Mouse (Mus musculus) MEL (cell line): ENCODE results near the gene Lrrc32. TPM values are rescaled to one million over a fixed set of nuclear protein-coding genes. Genes with fewer than 3 reads are reported as not detected.

Experiments used
- DNase-seq: peaks from one replicate; pipeline ENCODE4 v3.0.0; 2011; ENCODE audit warnings: low read depth, low spot score
- H3K27ac ChIP-seq: 2 replicates; pipeline ENCODE4 v1.5.1; 2012; ENCODE audit warnings: low read depth, mild to moderate bottlenecking, control low read depth, low read length, moderate library complexity; ENCODE audit not compliant: control insufficient read depth
- H3K27me3 ChIP-seq, 2 experiments: fragments of 150-350 bp in 1 of 2; sonication (generic) in 1 of 2; 2 replicates each; pipeline ENCODE4 v1.6.1; 2012; ENCODE audit warnings: low read length in 2 of 2, mild to moderate bottlenecking in 2 of 2, improper control_type of control experiment in 1 of 2, moderate library complexity in 1 of 2; ENCODE audit not compliant: insufficient read depth in 2 of 2, control insufficient read depth in 1 of 2
- H3K36me3 ChIP-seq, 2 experiments: 2 replicates each; pipeline ENCODE4 v1.6.1; 2012 to 2014; ENCODE audit warnings: low read length in 2 of 2, improper control_type of control experiment in 1 of 2, inconsistent platforms in 1 of 2, mild to moderate bottlenecking in 1 of 2; ENCODE audit not compliant: insufficient read depth in 2 of 2, control insufficient read depth in 1 of 2
- H3K4me1 ChIP-seq, 2 experiments: fragments of 150-350 bp in 1 of 2; sonication (generic) in 1 of 2; 2 replicates each; pipeline ENCODE4 v1.6.1; 2012; ENCODE audit warnings: low read length in 2 of 2, improper control_type of control experiment in 1 of 2, mild to moderate bottlenecking in 1 of 2; ENCODE audit not compliant: insufficient read depth in 2 of 2, control insufficient read depth in 1 of 2
- H3K4me3 ChIP-seq, 2 experiments: fragments of 150-350 bp in 1 of 2; sonication (generic) in 1 of 2; 2 replicates each; pipeline ENCODE4 v1.5.1; 2012; ENCODE audit warnings: low read depth in 2 of 2, low read length in 2 of 2, mild to moderate bottlenecking in 2 of 2, moderate library complexity in 2 of 2, control low read depth in 1 of 2, improper control_type of control experiment in 1 of 2; ENCODE audit not compliant: control insufficient read depth in 1 of 2, insufficient read depth in 1 of 2
- H3K79me2 ChIP-seq: 2 replicates; pipeline ENCODE4 v1.6.1; 2012; ENCODE audit warnings: mild to moderate bottlenecking, low read length, moderate library complexity; ENCODE audit not compliant: control insufficient read depth, poor library complexity, insufficient read depth
- H3K9ac ChIP-seq: 2 replicates; pipeline ENCODE4 v1.6.1; 2012; ENCODE audit warnings: low read depth, mild to moderate bottlenecking, control low read depth, low read length, moderate library complexity; ENCODE audit not compliant: control insufficient read depth, poor library complexity, severe bottlenecking
- H3K9me3 ChIP-seq: fragments of 150-350 bp; sonication (generic); replicated peaks from 2 replicates; pipeline ENCODE4 v1.6.1; 2012; ENCODE audit warnings: mild to moderate bottlenecking, low read length, improper control_type of control experiment, moderate library complexity; ENCODE audit not compliant: insufficient read depth
- CHD2 ChIP-seq: IDR thresholded peaks from 2 replicates; pipeline ENCODE4 v1.6.1; 2011; ENCODE audit warnings: low read length, improper control_type of control experiment
- CTCF ChIP-seq, 3 experiments: IDR thresholded peaks in 2 of 3; conservative IDR thresholded peaks in 1 of 3; 2 replicates each; pipeline ENCODE4 v1.5.1; 2011 to 2012; ENCODE audit warnings: low read length in 3 of 3, low read depth in 2 of 3, mild to moderate bottlenecking in 2 of 3, improper control_type of control experiment in 1 of 3, inconsistent platforms in 1 of 3, mixed read lengths in 1 of 3, moderate library complexity in 1 of 3; ENCODE audit not compliant: control insufficient read depth in 1 of 3, insufficient read depth in 1 of 3, poor library complexity in 1 of 3, severe bottlenecking in 1 of 3
- ELF1 ChIP-seq: IDR thresholded peaks from 2 replicates; pipeline ENCODE4 v1.6.1; 2014; ENCODE audit warnings: low read depth, mild to moderate bottlenecking, inconsistent platforms, low read length, improper control_type of control experiment, moderate library complexity
- ETS1 ChIP-seq: IDR thresholded peaks from 2 replicates; pipeline ENCODE4 v1.6.1; 2012; ENCODE audit warnings: low read depth, mild to moderate bottlenecking, inconsistent platforms, low read length, improper control_type of control experiment, moderate library complexity
- HCFC1 ChIP-seq: IDR thresholded peaks from 2 replicates; pipeline ENCODE4 v1.6.1; 2012; ENCODE audit warnings: low read depth, mild to moderate bottlenecking, inconsistent platforms, low read length, improper control_type of control experiment, moderate library complexity
- MAFK ChIP-seq: IDR thresholded peaks from 2 replicates; pipeline ENCODE4 v1.6.1; 2011; ENCODE audit warnings: low read depth, mild to moderate bottlenecking, low read length, improper control_type of control experiment, borderline replicate concordance
- MAX ChIP-seq: IDR thresholded peaks from 2 replicates; pipeline ENCODE4 v1.6.1; 2011; ENCODE audit warnings: low read length, improper control_type of control experiment
- MAZ ChIP-seq: IDR thresholded peaks from 2 replicates; pipeline ENCODE4 v1.6.1; 2012; ENCODE audit warnings: low read depth, mild to moderate bottlenecking, inconsistent platforms, low read length, improper control_type of control experiment
- MYB ChIP-seq: IDR thresholded peaks from 2 replicates; pipeline ENCODE4 v1.6.1; 2011; ENCODE audit warnings: mild to moderate bottlenecking, low read depth, low read length, improper control_type of control experiment
- POLR2AphosphoS2 ChIP-seq: IDR thresholded peaks from 2 replicates; pipeline ENCODE4 v1.6.1; 2011; ENCODE audit warnings: low read length, improper control_type of control experiment
- POLR2AphosphoS5 ChIP-seq: IDR thresholded peaks from 2 replicates; pipeline ENCODE4 v1.6.1; 2012; ENCODE audit warnings: low read depth, borderline replicate concordance, mild to moderate bottlenecking, inconsistent platforms, low read length, moderate library complexity, mixed read lengths
- RCOR1 ChIP-seq: IDR thresholded peaks from 2 replicates; pipeline ENCODE4 v1.6.1; 2012; ENCODE audit warnings: low read depth, mild to moderate bottlenecking, inconsistent platforms, low read length, improper control_type of control experiment
- SIN3A ChIP-seq: IDR thresholded peaks from 2 replicates; pipeline ENCODE4 v1.6.1; 2012; ENCODE audit warnings: low read length, improper control_type of control experiment, inconsistent platforms
- TAL1 ChIP-seq: IDR thresholded peaks from 2 replicates; pipeline ENCODE4 v1.6.1; 2012; ENCODE audit warnings: mild to moderate bottlenecking, inconsistent platforms, low read length, moderate library complexity, mixed read lengths
- USF1 ChIP-seq: IDR thresholded peaks from 2 replicates; pipeline ENCODE4 v1.6.1; 2014; ENCODE audit warnings: low read depth, mild to moderate bottlenecking, inconsistent platforms, low read length, improper control_type of control experiment, moderate library complexity
- ZC3H11A ChIP-seq: IDR thresholded peaks from 2 replicates; pipeline ENCODE4 v1.6.1; 2012; ENCODE audit warnings: low read depth, mild to moderate bottlenecking, inconsistent platforms, low read length, improper control_type of control experiment
- polyA plus RNA-seq, 2 experiments: library from polyadenylated mRNA; stranded (reverse) in 1 of 2; unstranded in 1 of 2; fragments of >175 nt in 1 of 2; fragments of >200 nt in 1 of 2; gene quantifications; 2 replicates each; pipeline versions ENCODE4 v1.2.1 to v1.2.4; 2012; ENCODE audit warnings: low replicate concordance in 2 of 2, low read depth in 1 of 2; ENCODE audit not compliant: insufficient read length in 2 of 2, insufficient read depth in 1 of 2, missing spikeins in 1 of 2
- total RNA-seq: library from RNA; depleted of rRNA; stranded (reverse); fragments of 300-350 nt; gene quantifications from 2 replicates; pipeline ENCODE4 v1.2.3, GENCODE M21; 2012

The Lrrc32 gene
- total and polyA plus RNA-seq, 3 experiments: not detected

- Histone ChIP-seq H3K4me3 (no peak overlapping the region), H3K27ac (no peak overlapping the region), H3K4me1 (no peaks in the 10 kb centered on the region), H3K27me3 (no peaks in the 10 kb centered on the region), H3K9me3 (no peaks in the 10 kb centered on the region), H3K79me2 (no peaks in the 10 kb centered on the region), H3K9ac (no peak overlapping the region), H3K36me3 (no peaks in the 10 kb centered on the region)
- TF ChIP-seq CHD2 (no peak), POLR2AphosphoS2 (no peak), SIN3A (no peak), MAX (no peak)
- no peak for DNase-seq
Observed at GRCm38 (mm10) chr7:98454397-98455120, 34.5 kb upstream of the Lrrc32 start.

- H3K9me3 ChIP-seq: no peaks in the 10 kb centered on the region
- H3K9ac ChIP-seq: no peak overlapping the region
- TF ChIP-seq ZC3H11A: no peak
- H3K27me3 ChIP-seq: no peaks in the 10 kb centered on the region; a peak in 1 of 4 replicates
- no peak for DNase-seq
- no peaks in the 10 kb centered on the region for H3K4me1 ChIP-seq
- no peak overlapping the region for H3K4me3 ChIP-seq
- no peaks in the 10 kb centered on the region for H3K36me3 ChIP-seq
- H3K27ac ChIP-seq: no peak overlapping the region
- H3K79me2 ChIP-seq: no peaks in the 10 kb centered on the region
Observed at GRCm38 (mm10) chr7:98460319-98460718, 28.8 kb upstream of the Lrrc32 start.

GRCm38 (mm10) chr7:98469089-98469488 lies 20.0 kb upstream of the Lrrc32 start:
- TF ChIP-seq CTCF (IDR thresholded peaks at IDR 0.05 in 2 of 3, conservative IDR thresholded peaks at IDR 0.05 in 1 of 3; ENCODE audit: control insufficient read depth in 1 of 3, insufficient read depth in 1 of 3, low read depth in 2 of 3, low read length in 3 of 3, poor library complexity in 1 of 3, severe bottlenecking in 1 of 3) (no peak), USF1 (no peak), MAFK (no peak), TAL1 (no peak), RCOR1 (no peak), ELF1 (no peak), ZC3H11A (no peak), SIN3A (no peak), POLR2AphosphoS5 (no peak), ETS1 (no peak), MAZ (no peak), HCFC1 (no peak), CHD2 (no peak), MYB (no peak)
- Histone ChIP-seq H3K79me2 (no peaks in the 10 kb centered on the region), H3K27ac (no peak overlapping the region), H3K4me3 (no peak overlapping the region), H3K4me1 (no peaks in the 10 kb centered on the region; a peak in 1 of 4 replicates), H3K9me3 (no peaks in the 10 kb centered on the region), H3K36me3 (no peaks in the 10 kb centered on the region), H3K27me3 (no peaks in the 10 kb centered on the region; a peak in 1 of 4 replicates), H3K9ac (no peak overlapping the region)
- DNase-seq: no peak
